Mouse (Mus musculus): ENCODE measurements around the gene Fry.
A peak's percentile ranks its signal among the peaks of the same experiment; 100 is the strongest.
"Not testable (repeated sequence)": the region's sequence is repeated elsewhere in the genome, so short reads cannot be mapped to it uniquely, and the experiment has no call there.

Gene Fry

DNA sequence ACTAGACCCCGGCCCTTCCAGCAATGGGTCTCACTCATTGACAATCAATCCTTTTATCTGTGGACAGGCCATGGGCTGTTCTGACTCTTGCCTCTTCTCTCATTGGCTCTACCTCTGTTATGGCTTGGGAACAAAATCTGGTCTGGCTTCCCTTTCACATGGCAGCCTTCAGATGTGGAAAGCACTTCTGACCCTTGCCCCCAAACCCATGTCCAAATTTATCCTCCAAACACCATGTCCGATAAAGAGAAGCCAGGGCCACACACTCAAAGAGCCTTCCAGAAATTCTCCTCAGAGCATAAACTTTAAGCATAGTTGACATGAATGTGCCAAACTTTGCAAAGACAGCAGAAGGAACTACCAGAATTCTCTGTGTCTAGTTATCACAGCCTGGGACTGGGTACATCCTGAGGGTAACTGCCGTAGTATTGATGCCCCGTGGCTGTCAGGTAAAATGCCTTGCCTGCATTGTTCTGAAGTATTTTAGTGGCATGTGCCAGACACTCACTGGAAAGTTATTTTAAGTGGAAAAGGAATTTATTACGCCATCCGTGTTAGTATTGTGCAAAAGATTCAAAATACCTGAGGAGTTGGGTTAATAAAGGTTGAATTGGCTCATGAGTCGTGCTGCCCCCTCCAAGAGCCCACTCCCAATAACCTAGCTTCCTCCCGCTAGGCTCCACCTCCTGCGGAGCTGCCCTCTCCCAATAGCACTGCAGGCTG lies 333.0 kb downstream of the Fry start:
- DNase-seq (ENCODE audit: low read depth, low spot score): no peak

DNA sequence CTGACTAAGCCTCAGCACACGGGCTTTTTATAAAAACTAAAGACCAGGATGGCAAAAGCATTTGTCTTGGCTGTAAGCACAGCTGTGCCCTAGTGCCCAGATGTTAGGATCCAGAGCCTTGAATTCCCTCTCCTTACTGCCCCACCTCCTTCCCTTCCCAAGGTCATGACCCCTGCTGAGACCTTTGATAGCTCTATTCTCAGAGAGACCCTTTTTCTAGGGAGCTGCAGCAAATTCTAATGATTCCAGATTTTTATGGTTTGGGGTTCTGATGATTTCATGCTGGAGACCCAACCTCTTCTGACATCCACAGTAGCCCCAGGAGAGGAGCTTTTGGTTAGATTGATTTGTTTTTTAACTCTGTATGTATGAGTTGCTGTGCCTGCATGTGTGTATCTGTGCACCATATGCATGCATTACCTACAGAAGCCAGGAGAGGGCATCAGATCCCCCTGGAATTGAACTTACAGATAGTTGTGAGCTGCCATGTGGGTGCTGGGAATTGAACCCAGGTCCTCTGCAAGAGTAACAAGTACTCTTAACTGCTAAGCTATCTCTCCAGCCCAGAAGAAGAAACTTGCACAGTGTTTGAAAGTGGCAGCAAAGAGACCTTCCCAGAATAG lies 333.7 kb downstream of the Fry start:
- DNase-seq (ENCODE audit: low read depth, low spot score): peak; percentile 81

DNA sequence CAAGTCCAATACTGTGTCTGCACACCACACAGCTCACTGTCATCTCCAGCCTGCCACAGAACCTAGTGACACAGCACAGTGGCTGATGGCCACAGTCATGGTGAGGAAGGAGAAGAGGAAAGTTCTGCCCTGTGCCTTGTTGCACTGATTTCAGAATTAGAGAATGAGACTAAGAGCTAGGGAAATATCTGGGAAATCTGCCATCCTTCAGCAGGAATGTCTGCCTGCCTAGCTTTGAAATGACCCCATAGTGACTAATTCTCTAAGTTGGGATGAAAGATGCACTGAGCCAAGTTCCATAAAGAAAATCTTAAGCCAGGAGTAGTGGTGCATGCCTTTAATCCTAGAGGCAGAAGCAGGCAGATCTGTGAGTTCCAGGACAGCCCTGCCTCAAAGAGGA lies 334.2 kb downstream of the Fry start:
- DNase-seq (ENCODE audit: low read depth, low spot score): no peak

- DNase-seq (ENCODE audit: low read depth, low spot score): peak; percentile 75
Observed at GRCm38 (mm10) chr5:150453490-150453889, 335.0 kb downstream of the Fry start.

GRCm38 (mm10) chr5:150457165-150457903 lies 338.9 kb downstream of the Fry start:
- DNase-seq (ENCODE audit: low read depth, low spot score): no peak

DNA sequence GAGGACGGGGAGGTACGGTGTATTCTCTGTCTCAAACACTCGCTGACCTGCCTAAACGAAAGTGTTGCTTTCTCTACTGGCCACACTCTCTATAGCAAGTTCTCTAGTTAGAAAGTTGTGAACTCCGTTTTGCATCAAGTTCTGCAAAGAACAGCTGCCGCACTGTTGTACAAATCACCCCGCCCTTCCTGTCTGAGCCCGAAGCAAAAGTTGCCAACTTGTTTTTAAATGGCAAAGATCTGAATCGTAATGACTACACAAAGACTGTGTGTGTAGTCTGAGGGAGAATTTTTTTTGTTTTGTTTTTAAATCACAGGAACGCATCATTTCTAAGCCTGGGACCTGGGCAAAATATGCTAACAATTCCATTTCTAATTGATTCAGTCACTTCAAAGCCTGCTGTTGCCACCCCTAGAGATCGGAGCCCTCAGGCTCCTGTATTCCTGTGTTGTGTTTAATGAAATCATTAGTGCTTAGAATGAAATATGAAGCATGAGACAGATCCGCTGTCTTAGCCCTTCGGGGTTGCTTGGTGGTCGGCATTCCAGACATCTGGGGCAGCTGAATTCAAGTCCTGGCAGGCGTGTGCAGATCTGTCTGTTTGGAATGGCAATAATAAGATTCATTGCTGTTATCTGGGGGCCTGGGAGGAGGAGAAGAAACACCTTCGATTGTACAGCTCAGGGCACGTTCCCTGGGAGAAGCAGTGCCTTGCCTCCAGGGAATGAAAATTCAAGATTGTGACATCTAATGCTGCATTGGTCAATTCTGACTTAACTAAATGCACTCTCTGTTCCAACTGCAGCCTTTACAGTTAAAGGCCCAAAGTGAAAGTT lies 339.7 kb downstream of the Fry start:
- no peak for DNase-seq (ENCODE audit: low read depth, low spot score)

DNA sequence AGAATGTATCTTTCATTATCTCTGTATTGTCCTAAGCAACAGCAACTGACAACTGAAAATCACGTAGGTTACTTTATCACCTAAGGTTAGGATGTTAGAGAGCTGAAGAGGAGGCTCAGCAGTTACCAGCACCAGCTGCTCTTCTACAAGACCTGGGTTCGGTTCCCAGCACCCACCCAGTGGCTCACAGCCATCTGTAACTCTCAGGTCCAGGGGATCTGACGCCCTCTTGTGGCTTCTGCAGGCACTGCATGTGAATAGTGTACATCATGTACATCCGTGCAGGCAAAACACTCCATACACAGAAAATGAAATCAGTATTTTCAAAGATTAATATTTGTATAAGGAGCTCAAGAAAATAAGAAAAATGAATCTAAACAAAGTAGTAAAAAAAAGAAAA lies 341.4 kb downstream of the Fry start:
- DNase-seq (ENCODE audit: low read depth, low spot score): peak; percentile 63

- DNase-seq (ENCODE audit: low read depth, low spot score): no peak
Observed at GRCm38 (mm10) chr5:150464721-150465120, 346.3 kb downstream of the Fry start.

- DNase-seq (ENCODE audit: low read depth, low spot score): no peak
Observed at GRCm38 (mm10) chr5:150465218-150465617, 346.8 kb downstream of the Fry start.

- DNase-seq (ENCODE audit: low read depth, low spot score): peak; percentile 61
Observed at GRCm38 (mm10) chr5:150466132-150466531, 347.7 kb downstream of the Fry start.

DNA sequence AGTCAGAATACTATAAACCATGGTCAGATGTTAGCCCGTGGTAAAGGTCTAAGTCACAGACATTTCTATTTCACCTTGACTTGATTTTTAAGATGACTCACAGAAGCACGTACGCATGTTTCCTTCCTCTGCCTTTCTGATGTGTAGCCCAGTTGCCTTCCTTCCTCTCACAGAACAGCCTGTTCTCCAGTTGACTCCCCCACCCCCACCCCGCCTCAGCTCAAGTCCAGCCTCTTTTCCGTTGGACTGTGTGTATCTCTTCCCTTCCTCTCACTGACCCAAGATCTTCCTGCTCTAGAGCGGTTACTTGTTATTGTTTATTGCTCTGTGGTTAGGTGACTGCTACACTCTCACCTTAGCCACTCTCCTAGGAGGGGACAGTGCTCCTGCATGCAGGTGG lies 350.0 kb downstream of the Fry start:
- DNase-seq (ENCODE audit: low read depth, low spot score): no peak

DNA sequence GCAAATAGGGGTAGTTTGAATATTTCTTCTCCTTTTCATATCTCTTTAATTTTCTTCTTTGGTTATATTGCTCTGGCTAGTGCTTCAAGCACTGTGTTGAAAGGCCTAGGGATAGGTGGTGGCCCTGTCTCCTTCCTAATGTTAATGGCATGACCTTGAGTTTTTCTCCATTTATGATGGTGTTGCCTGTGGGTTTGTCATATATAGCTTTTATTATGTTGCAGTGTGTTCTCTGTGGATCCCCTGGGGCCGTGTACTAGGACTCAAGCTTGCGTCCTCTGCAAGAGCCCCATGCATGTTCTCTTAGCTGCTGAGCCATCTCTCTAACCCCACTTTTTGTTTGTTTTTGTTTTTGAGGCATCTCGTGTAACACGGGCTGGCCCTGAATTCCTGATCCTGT lies 358.9 kb downstream of the Fry start:
- no peak for DNase-seq (ENCODE audit: low read depth, low spot score)

- DNase-seq (ENCODE audit: low read depth, low spot score): no peak
Observed at GRCm38 (mm10) chr5:150478612-150479011, 360.2 kb downstream of the Fry start.

GRCm38 (mm10) chr5:150485198-150485597 lies 366.8 kb downstream of the Fry start:
- peak; percentile 48 for DNase-seq (ENCODE audit: low read depth, low spot score)

GRCm38 (mm10) chr5:150490285-150490684 lies 371.8 kb downstream of the Fry start:
- DNase-seq (ENCODE audit: low read depth, low spot score): no peak

GRCm38 (mm10) chr5:150490821-150491220 lies 372.4 kb downstream of the Fry start:
- DNase-seq (ENCODE audit: low read depth, low spot score): no peak

DNA sequence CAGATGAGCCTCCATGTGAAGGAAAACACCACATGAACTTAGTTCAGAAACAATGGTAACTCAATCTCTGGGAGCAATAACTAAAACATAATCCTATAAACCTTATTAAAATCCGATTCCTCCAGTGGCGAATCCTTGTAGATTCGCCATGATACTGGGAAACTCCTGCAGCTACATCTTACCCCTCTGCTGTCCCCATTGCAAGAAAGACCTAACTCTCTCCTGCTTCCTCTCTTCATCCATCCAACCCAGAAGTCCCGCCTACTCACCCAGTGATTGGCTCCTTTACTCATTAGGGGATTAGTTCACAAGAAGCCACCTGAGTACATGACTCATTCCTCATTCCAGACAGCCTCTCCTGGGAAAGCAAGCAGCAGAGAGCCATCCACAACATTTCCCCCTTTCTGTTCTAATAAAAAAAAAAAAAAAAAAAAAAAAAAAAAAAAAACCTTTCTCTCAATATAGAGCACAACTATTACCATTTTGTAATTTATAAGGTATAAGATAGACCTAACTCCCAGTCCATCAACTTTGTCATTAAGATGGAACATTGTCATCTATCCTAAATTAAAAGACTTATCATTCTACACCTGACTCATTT lies 373.2 kb downstream of the Fry start:
- DNase-seq (ENCODE audit: low read depth, low spot score): not testable (repeated sequence)

DNA sequence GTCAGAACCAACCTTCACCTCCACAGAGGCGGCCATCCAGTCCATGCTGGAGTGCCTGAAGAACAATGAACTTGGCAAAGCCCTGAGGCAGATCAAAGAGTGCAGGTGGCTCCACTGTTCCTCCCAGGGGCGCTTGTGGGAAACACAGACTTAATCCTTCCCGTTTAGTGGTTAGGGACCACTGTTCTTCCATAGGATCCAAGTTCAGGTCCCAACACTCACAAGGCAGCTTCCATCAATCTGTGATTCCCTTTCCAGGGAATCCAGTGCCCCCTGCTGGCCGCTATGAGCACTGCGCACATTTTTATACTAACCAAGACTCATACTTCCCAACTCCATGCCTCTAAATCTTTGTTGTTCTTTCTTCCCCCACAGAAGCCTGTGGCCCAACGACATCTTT lies 377.3 kb downstream of the Fry start:
- peak; percentile 78 for DNase-seq (ENCODE audit: low read depth, low spot score)

DNA sequence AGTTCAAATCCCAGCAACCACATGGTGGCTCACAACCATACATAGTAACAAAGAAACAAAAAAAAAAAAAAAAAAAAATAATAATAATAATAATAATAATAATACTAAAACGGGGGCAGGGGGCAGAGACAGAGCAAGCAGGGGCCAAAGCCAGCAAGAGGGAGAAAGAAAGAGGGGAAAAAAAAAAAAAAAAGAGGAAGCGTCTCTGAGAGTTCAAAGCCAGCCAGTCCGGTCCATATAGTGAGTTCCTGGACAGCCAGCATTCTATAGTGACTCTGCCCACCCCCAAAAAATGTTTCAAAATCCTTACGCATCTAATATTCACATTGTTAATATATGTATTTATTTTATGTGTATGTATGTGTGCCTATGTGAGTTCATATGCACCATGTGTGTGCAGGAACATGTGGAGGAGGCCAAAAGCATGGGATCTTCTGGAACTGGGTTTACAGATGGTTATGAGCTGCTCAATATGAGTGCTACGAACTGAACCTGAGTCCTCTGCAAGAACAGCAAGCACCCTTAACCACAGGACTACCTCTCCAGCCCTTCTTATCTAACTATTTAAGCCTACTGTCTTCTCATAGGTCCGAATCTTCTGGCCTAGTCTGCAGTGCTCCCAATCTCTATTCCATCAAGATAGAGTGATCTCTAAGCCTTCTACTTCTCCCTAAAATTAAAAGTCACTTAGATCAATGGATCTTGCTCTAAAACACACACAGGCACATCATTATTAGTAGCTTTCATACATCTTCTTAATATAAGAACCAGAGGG lies 392.2 kb downstream of the Fry start:
- no peak for DNase-seq (ENCODE audit: low read depth, low spot score)

GRCm38 (mm10) chr5:150513264-150513663 lies 394.8 kb downstream of the Fry start:
- DNase-seq (ENCODE audit: low read depth, low spot score): peak; percentile 49

- no peak for DNase-seq (ENCODE audit: low read depth, low spot score)
Observed at GRCm38 (mm10) chr5:150514027-150514426, 395.6 kb downstream of the Fry start.
